Mouse (Mus musculus) midbrain, embryonic 13.5 days (tissue): ENCODE measurements around the gene Pate2. TPM values are rescaled to one million over a fixed set of nuclear protein-coding genes. Genes with fewer than 3 reads are reported as not detected.

ENCODE experiments used
- ATAC-seq: fragments of 200-750 bp; cut with Nextera tagmentation; 2 replicates; pipeline ENCODE4 v1.8.0; 2017; ENCODE audit warnings: mild to moderate bottlenecking, moderate TSS enrichment, moderate library complexity
- H3K27ac ChIP-seq: fragments of 300-500 bp; sonication (generic); 2 replicates; pipeline ENCODE4 v1.5.1; 2015; ENCODE audit warnings: inconsistent platforms, mild to moderate bottlenecking, moderate library complexity
- H3K27me3 ChIP-seq: fragments of 300-500 bp; sonication (generic); 2 replicates; pipeline ENCODE4 v1.6.1; 2015; ENCODE audit warnings: mild to moderate bottlenecking, inconsistent platforms
- H3K36me3 ChIP-seq: fragments of 300-500 bp; sonication (generic); 2 replicates; pipeline ENCODE4 v1.6.1; 2015; ENCODE audit warnings: mild to moderate bottlenecking, inconsistent platforms
- H3K4me1 ChIP-seq: fragments of 300-500 bp; sonication (generic); replicated peaks from 2 replicates; pipeline ENCODE4 v1.6.1; 2015; ENCODE audit warnings: inconsistent platforms
- H3K4me2 ChIP-seq: fragments of 300-500 bp; sonication (generic); replicated peaks from 2 replicates; pipeline ENCODE4 v1.6.1; 2015; ENCODE audit warnings: moderate library complexity, mild to moderate bottlenecking, inconsistent platforms
- H3K4me3 ChIP-seq: fragments of 300-500 bp; sonication (generic); replicated peaks from 2 replicates; pipeline ENCODE4 v1.5.1; 2015; ENCODE audit warnings: mild to moderate bottlenecking, inconsistent platforms
- H3K9ac ChIP-seq: fragments of 300-500 bp; sonication (generic); replicated peaks from 2 replicates; pipeline ENCODE4 v1.6.1; 2015; ENCODE audit warnings: mild to moderate bottlenecking, inconsistent platforms
- H3K9me3 ChIP-seq: fragments of 300-500 bp; sonication (generic); 2 replicates; pipeline ENCODE4 v1.6.1; 2016; ENCODE audit warnings: mild to moderate bottlenecking, inconsistent platforms
- WGBS: fragments of 180-500 bp; shearing (Covaris S2); methylation state at CpG from one replicate; pipeline ENCODE4 v1.1.7; 2015; 5-methylcytosine and 5-hydroxymethylcytosine counted together
- polyA plus RNA-seq: library from polyadenylated mRNA; unstranded; fragments of >200 nt; fragmentation: Nextera tagmentation; extraction: Ambion mirVana; gene quantifications from 2 replicates; pipeline ENCODE4 v1.2.1, GENCODE M21; 2015

The Pate2 gene
- polyA plus RNA-seq, 1 experiment from 2014 or later: 2.1 TPM

- H3K9me3 ChIP-seq: no peaks in the 10 kb centered on the region
- peaks cover 16% of the 10 kb centered on the region for H3K36me3 ChIP-seq
- peak; percentile 89 for ATAC-seq
- H3K27ac ChIP-seq: peak overlapping the region; percentile 74
- H3K4me2 ChIP-seq: peak overlapping the region; percentile 84
- peak overlapping the region; percentile 74 for H3K9ac ChIP-seq
- peaks cover 14% of the 10 kb centered on the region; the same call in 1 of the 2 replicates for H3K27me3 ChIP-seq
- peak overlapping the region; percentile 66 for H3K4me3 ChIP-seq
- WGBS: 2% methylated on average over 31 of the region's 31 CpGs
- peaks cover 27% of the 10 kb centered on the region for H3K4me1 ChIP-seq
These were observed 10.8 kb upstream of the Pate2 start for GRCm38 (mm10) chr9:35559009-35559890.

GRCm38 (mm10) chr9:35561076-35561475 is 9.0 kb upstream of the Pate2 start:
- Histone ChIP-seq H3K27me3 (peaks cover 12% of the 10 kb centered on the region; the same call in 1 of the 2 replicates), H3K9me3 (no peaks in the 10 kb centered on the region), H3K4me3 (no peak overlapping the region), H3K4me1 (peaks cover 27% of the 10 kb centered on the region), H3K36me3 (peaks cover 27% of the 10 kb centered on the region), H3K9ac (no peak overlapping the region), H3K27ac (no peak overlapping the region), H3K4me2 (no peak overlapping the region)
- no peak for ATAC-seq
- 95% methylated on average over 11 of the region's 11 CpGs for WGBS

DNA sequence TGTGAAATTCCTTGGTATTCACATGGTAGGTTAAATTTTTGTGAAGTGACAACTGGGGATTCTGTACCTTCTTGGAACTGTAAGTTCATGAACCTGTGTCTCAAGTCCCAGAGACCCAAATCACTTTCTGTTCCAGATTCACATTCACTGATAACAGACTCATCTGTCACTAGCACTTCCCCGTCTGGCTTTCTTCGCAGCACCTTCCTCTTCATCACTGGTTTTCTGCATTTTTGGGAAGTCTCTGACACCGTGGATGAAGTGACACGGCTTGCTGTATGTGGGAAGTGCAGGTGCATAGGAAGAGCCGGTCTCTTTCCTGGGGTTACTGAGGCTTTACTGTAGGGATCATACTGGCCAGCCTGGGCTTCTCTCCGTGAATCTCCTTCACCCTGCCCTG is 8.5 kb upstream of the Pate2 start:
- Histone ChIP-seq H3K36me3 (peaks cover 30% of the 10 kb centered on the region), H3K4me3 (no peak overlapping the region), H3K27ac (no peak overlapping the region), H3K9me3 (no peaks in the 10 kb centered on the region), H3K27me3 (peaks cover 10% of the 10 kb centered on the region; the same call in 1 of the 2 replicates), H3K4me2 (no peak overlapping the region), H3K4me1 (peaks cover 28% of the 10 kb centered on the region), H3K9ac (no peak overlapping the region)
- WGBS: 94% methylated on average over 6 of the region's 6 CpGs
- no peak for ATAC-seq

- Histone ChIP-seq H3K36me3 (peaks cover 44% of the 10 kb centered on the region), H3K4me3 (no peak overlapping the region), H3K27ac (no peak overlapping the region), H3K9ac (no peak overlapping the region), H3K4me2 (no peak overlapping the region), H3K27me3 (no peaks in the 10 kb centered on the region), H3K4me1 (peaks cover 28% of the 10 kb centered on the region), H3K9me3 (no peaks in the 10 kb centered on the region)
- WGBS: 93% methylated on average over 5 of the region's 5 CpGs
- no peak for ATAC-seq
These were observed 5.4 kb upstream of the Pate2 start for GRCm38 (mm10) chr9:35564536-35565240.

DNA sequence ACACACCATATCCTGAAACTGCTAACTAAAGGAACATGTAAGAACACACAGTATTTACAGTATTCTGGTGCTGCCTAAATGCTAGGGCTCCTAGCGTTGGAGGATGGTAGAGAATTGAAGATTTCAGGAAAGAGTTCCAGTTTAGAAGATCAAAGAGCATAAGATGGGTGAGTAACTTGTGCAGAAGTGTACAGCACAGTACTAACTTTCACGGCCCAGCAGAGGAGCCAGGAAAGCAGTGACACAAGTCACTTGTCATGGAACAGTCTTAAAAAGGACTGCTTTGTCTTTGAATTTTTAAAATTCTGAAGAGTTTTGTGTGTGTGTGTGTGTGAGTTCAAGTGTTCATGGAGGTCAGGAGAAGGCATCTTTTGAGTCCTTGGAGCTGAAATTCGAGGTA is 2.1 kb upstream of the Pate2 start:
- 89% methylated on average over 3 of the region's 3 CpGs for WGBS
- Histone ChIP-seq H3K9me3 (no peaks in the 10 kb centered on the region), H3K4me1 (peaks cover 27% of the 10 kb centered on the region), H3K4me3 (no peak overlapping the region), H3K27me3 (no peaks in the 10 kb centered on the region), H3K4me2 (no peak overlapping the region), H3K36me3 (peaks cover 32% of the 10 kb centered on the region), H3K9ac (no peak overlapping the region), H3K27ac (no peak overlapping the region)
- no peak for ATAC-seq

- H3K27ac ChIP-seq: no peak overlapping the region
- ATAC-seq: peak; percentile 22; the same call in 1 of the 2 replicates
- peaks cover 31% of the 10 kb centered on the region for H3K4me1 ChIP-seq
- 10% methylated on average over 5 of the region's 5 CpGs for WGBS
- H3K36me3 ChIP-seq: peaks cover 21% of the 10 kb centered on the region
- peak overlapping the region; percentile 77 for H3K4me3 ChIP-seq
- H3K4me2 ChIP-seq: peak overlapping the region; percentile 60
- H3K9ac ChIP-seq: peak overlapping the region; percentile 71
- H3K27me3 ChIP-seq: peaks cover 15% of the 10 kb centered on the region
- H3K9me3 ChIP-seq: no peaks in the 10 kb centered on the region
These were observed 579 bp downstream of the Pate2 start for GRCm38 (mm10) chr9:35570663-35571062.

DNA sequence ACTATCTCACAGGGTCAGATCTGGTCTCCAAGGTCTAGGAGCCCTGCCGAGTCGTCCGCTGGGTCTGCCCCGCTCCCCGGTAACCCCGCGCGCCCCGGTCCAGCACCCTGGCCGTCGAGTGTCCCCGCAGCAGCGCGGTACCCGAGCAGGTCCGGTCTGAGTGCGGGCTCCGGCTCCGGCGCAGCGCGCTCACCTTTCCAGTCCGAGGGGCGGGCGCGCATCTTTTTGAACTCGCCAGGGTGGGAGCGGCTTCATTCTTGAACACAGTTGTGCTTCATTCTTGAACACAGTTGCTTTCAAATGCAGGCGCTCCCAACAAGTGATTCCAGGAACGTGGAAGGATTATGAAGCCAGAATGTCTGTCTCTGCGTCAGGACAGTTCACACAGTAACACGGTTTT is 4.3 kb downstream of the Pate2 start:
- Histone ChIP-seq H3K9me3 (no peaks in the 10 kb centered on the region), H3K36me3 (no peaks in the 10 kb centered on the region), H3K4me2 (peak overlapping the region; percentile 58), H3K27ac (no peak overlapping the region), H3K4me1 (peaks cover 12% of the 10 kb centered on the region), H3K4me3 (peak overlapping the region; percentile 36), H3K9ac (peak overlapping the region; percentile 51; the same call in 1 of the 2 replicates), H3K27me3 (peaks cover 18% of the 10 kb centered on the region)
- WGBS: 3% methylated on average over 32 of the region's 32 CpGs
- ATAC-seq: no peak

GRCm38 (mm10) chr9:35587674-35588073 is 17.6 kb downstream of the Pate2 start:
- 53% methylated on average over 1 of the region's 1 CpGs for WGBS

GRCm38 (mm10) chr9:35592903-35593302 is 22.8 kb downstream of the Pate2 start:
- WGBS: 10% methylated on average over 2 of the region's 2 CpGs
- Histone ChIP-seq H3K4me1 (no peaks in the 10 kb centered on the region), H3K27ac (no peak overlapping the region), H3K36me3 (no peaks in the 10 kb centered on the region), H3K4me3 (no peak overlapping the region), H3K4me2 (no peak overlapping the region), H3K27me3 (no peaks in the 10 kb centered on the region), H3K9me3 (no peaks in the 10 kb centered on the region), H3K9ac (no peak overlapping the region)
- ATAC-seq: no peak

More at GRCm38 (mm10) chr9:35587674-35588073, 17.6 kb downstream of the Pate2 start:
- Histone ChIP-seq H3K4me1 (no peaks in the 10 kb centered on the region), H3K27ac (no peak overlapping the region), H3K9me3 (no peaks in the 10 kb centered on the region), H3K36me3 (no peaks in the 10 kb centered on the region), H3K4me2 (no peak overlapping the region), H3K9ac (no peak overlapping the region), H3K27me3 (no peaks in the 10 kb centered on the region), H3K4me3 (no peak overlapping the region)
- ATAC-seq: no peak

DNA sequence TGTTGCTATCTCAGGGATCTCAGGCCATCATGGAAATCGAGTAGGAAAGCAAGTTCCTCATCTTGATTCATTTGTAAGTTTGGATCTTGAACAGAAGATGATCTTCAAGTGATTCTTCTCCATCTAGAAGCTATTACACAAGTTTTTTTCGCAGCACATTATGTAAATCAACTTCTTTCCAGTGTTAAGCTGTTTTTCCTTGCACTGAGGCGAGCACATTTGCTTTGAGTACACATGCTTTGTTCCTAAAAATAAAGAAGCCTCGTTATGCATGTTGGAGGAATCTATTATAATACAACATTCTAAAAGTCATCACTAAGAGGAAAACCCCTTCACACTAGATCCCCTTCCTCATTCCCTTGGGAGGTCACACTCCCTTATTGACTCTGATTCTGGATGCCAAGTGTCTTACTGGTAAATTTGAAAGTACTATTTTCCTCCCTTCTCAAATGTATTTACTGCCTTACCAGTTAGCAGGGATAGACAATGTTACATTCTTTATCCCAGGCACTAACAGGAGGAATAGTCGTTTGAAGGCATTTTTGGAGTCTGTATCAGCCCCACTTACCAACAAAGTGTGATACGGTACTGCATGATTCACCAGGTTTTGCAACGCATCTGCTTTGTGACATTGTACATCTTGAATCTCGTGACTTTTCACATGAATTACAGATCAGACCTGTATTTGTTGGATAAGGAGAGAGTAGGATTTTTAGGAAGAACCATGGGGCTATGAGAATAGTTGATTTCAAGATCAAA is 37.7 kb downstream of the Pate2 start:
- ATAC-seq: no peak
- WGBS: 70% methylated on average over 8 of the region's 8 CpGs
- H3K36me3 ChIP-seq: no peaks in the 10 kb centered on the region

DNA sequence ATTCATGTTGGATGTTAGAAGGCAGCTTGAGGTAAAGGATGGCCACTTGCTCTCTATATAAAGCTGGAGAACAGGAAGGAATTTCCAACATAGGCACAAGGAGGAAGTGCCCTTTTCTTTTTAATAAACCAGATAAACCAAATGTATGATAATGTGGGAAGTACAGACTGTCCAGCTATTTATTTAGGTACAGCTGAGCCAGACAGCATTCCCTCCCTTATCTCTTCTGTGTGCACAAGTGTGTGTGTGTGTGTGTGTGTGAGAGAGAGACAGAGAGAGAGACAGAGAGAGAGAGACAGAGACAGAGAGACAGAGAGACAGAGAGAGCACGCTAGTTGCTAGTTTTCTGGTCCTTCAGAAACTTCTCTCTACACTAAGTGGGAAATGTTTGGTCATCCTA is 41.8 kb downstream of the Pate2 start, which contains the start of gene Pate4:
Gene Pate4, minus strand, starts transcription at position 101 of the 400 bp plus-strand sequence.
- H3K27ac ChIP-seq: no peak within 1 kb of the TSS
- H3K27me3 ChIP-seq: no peaks in the 10 kb centered on the region
- no peak within 1 kb of the TSS for H3K4me2 ChIP-seq
- no peak within 1 kb of the TSS for H3K4me3 ChIP-seq
- no peaks in the 10 kb centered on the region for H3K36me3 ChIP-seq
- no peaks in the 10 kb centered on the region for H3K4me1 ChIP-seq
- no peak within 1 kb of the TSS for H3K9ac ChIP-seq
- WGBS: 92% methylated on average over 1 of the region's 1 CpGs
- no peaks in the 10 kb centered on the region for H3K9me3 ChIP-seq
- ATAC-seq: no peak

More for the DNA sequence above, 37.7 kb downstream of the Pate2 start:
- H3K27ac ChIP-seq: no peak overlapping the region
- no peak overlapping the region for H3K4me2 ChIP-seq
- H3K9ac ChIP-seq: no peak overlapping the region
- no peaks in the 10 kb centered on the region for H3K9me3 ChIP-seq
- H3K4me3 ChIP-seq: no peak overlapping the region
- H3K27me3 ChIP-seq: no peaks in the 10 kb centered on the region
- H3K4me1 ChIP-seq: no peaks in the 10 kb centered on the region
